Mouse (Mus musculus) heart, adult 9 months (tissue): ENCODE data around the gene Sla2.
"Not testable (repeated sequence)": the region's sequence is repeated elsewhere in the genome, so short reads cannot be mapped to it uniquely, and the experiment has no call there.

Experiments used
- DNase-seq, 2 experiments: peaks; one replicate each; pipeline ENCODE4 v3.0.0; 2022; ENCODE audit warnings: low spot score in 2 of 2

The Sla2 gene

GRCm38 (mm10) chr2:156868994-156869393 lies 18.0 kb downstream of the Sla2 start:
- DNase-seq: peak; percentile 28 to 30

- DNase-seq: no peak
Measured at GRCm38 (mm10) chr2:156864481-156864880, 22.5 kb downstream of the Sla2 start.

DNA sequence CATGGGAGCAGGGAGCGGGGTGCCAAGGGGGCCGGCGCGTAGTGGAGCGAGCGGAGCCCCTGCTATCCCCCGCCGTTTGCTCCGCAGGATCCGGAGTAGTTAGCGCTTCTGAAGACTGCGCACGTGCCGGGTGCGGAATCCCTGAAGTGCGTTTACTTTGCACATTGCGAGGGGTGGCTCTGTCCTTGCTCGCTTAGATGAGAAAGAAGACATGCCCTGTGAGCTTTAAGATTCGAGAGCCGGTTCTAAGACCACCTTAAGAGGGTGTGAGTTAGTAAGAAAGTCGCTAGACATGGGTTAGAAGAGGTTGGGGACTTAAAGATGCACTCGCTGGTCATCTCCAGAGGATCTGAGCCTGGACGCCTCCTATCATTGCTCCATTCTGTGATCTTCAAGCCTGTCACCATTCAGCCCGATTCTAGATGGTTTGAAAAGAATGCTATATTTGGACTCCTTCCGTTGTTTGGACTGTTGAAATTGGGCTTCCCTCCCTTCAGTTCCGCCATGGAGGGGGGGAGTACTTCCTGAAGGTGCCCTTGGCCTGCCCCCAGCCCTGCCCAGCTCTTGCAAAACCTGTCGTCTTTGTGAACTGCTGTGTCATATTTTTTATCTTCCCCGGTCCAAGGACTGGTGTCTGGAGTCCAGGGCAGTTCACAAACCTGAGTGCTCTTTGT lies 23.4 kb downstream of the Sla2 start:
- peak; percentile 42 to 55 for DNase-seq

GRCm38 (mm10) chr2:156862772-156863486 lies 24.1 kb downstream of the Sla2 start, which contains the start of gene Rab5if:
TSS of gene Rab5if (plus strand) at chr2:156863128.
- DNase-seq: peak; percentile 96 to 97

- no peak for DNase-seq
Measured at GRCm38 (mm10) chr2:156862041-156862717, 24.8 kb downstream of the Sla2 start.

DNA sequence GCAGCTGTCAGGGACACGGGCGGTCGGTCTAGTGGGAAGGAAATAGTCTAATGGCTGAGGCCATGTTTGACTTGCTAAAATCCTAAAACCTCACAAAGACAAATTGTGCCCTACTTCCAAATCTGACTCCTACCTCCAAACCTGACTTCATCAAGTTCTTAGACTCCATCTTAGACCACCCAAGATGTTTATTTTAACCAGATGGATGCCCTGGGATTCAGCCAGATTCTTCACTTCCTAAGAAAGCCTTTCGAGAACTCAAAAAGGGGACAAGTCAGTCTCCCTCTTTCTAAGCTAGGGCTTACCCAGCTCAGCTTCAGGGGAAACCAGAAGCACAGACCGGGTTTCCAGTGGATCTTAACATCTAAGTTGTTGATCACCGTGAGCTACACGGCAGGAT lies 28.3 kb downstream of the Sla2 start:
- no peak for DNase-seq

- no peak for DNase-seq
Measured at GRCm38 (mm10) chr2:156857835-156858234, 29.2 kb downstream of the Sla2 start, which contains the start of gene 4930518I15Rik. TSS of gene 4930518I15Rik (minus strand) at chr2:156857946.

DNA sequence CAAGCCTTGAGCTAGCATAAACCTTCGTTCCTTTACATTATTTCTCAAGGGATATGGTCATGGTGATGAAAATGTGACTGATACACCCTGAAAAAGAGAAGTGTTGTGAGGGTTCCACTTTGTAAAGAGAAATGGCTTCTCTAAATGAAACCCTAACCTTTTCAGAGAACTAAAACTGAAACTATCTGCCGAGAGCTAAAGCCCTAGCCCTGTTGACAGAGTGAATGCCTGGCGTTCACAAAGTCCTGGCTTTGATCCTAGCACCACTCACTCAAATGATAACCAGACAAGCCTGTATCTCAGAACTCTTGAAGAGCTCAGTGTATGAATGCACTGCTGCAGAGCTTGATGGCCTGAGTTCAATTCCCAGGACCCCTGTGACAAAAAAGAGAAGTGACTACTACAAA lies 29.6 kb downstream of the Sla2 start:
- DNase-seq: no peak

- DNase-seq: no peak
Measured at GRCm38 (mm10) chr2:156856311-156856710, 30.7 kb downstream of the Sla2 start.

DNA sequence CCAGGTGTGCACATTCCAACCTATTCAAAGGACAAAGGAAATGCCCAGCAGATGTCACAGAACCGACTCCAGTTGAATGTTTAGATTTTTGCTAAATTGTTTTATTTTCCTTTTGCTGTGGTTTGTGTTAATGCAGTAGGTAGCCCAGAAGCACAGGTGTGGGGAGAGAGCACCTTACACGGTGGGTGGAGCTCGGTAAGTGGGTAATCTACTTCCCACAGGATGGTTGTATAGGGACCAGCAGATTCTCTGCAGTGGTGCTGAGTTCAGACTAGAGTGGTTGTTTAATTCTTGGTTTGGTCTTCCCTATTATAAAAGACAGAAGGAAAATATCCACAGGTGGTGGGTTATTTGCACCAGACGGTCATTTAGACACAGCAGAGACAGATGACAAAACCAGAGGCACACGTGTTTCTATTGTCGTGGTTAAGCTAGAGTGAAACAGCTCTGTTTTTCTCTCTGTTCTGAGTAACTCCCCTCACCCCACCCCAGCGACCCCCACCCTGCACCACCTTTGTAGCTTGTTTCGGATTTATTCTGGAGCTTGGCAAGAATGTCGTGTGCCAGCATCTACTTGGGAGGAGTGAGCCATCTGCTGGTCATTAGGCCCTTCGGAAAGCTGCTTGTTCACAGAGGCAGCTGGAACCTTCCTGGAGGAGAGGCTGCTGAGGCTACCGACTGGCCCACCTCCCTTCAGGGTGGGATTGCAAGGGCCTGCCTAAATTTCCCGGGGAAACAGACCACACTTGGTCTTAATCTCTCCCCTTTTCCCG lies 32.8 kb downstream of the Sla2 start:
- DNase-seq: not testable (repeated sequence)

DNA sequence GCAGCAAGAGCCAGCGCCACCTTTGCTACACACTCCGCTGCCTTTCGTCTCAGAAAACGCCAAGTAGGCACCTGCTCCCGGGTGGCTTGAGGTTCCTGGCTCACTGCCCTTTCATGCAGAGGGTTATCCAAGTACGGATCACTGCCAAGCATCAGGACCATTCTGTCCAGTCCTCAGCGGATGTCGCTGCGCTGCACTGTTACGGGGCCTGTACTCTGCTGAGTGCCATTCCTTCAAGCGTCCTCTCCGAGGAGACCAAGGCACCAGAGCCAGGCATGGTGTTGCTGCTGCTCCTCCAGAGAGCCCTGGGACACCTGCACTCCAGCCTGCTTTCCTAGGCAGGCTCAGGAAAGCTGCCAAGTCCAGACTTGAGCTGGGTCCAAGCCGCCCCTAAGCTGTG lies 33.4 kb downstream of the Sla2 start:
- DNase-seq: not testable (repeated sequence)

- no peak for DNase-seq
Measured at GRCm38 (mm10) chr2:156850505-156850904, 36.5 kb downstream of the Sla2 start.

DNA sequence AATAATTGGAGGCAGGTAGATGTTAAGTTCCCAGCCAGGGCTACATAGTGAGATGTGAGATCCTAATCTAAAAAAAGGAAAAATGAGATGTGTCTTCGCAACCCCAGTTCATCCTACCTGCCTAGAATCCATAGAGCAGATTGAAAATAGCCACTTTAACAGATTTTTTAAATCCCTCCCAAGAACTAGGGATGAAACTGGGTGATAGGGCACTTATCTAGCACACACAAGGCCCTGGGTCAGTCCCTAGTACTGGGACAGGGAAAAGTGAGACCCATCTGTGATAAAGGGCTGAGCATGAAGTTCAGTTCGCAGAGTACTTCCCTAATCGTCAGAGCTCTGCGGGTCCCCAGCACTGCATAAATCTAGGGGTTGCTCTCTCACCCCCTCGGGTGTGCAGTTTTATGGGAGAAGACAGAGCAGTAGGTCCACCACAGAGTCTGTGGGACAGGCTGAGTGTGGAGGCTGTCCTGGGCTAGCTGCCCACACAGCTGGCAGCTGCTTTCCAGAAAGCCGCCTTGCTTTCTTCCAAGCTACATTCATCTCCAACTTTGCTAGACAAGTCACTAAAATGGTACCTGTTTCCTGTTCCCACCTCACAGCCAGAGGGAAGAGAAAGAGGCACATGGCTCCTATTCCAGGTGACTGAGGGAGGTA lies 38.3 kb downstream of the Sla2 start:
- no peak for DNase-seq

DNA sequence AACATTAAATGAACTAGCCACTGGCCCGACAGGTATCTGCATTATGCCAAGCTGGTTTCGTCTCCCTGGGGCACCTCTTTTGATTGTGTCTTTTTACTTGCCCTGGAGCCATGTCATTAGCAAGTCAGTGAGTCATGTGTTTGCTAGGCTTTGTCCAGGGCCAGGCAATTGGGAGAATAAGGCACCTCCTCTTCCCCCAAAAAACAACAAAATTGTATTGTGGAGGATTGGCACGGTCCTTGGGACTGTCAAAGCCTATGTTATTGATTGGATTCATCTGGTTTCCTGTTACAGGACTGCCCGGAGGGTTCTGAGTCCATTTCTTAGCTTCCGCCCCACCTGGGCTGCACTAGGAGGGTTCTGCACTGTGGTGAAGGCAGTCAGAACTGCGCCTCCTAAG lies 39.3 kb downstream of the Sla2 start:
- DNase-seq: no peak

DNA sequence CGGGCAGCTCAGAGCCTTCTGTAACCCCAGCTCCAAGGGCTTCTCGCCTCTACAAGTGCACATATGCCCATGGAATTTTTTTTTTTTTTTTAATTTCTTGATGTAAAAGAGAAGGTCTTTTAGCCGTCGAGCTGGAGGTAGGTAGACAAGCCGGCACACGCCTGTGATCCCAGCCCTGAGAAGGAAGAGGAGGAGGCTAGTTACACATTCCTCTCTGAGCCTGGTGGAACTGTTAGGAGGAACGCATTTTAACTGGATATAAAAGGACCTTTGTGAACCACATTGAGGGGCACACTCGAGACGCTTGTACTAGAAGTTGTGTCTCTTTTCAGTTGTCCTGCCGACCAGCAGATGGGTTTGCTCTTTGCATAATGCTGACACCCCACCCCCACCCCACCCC lies 42.3 kb downstream of the Sla2 start:
- no peak for DNase-seq

GRCm38 (mm10) chr2:156843331-156843730 lies 43.7 kb downstream of the Sla2 start:
- DNase-seq: no peak

DNA sequence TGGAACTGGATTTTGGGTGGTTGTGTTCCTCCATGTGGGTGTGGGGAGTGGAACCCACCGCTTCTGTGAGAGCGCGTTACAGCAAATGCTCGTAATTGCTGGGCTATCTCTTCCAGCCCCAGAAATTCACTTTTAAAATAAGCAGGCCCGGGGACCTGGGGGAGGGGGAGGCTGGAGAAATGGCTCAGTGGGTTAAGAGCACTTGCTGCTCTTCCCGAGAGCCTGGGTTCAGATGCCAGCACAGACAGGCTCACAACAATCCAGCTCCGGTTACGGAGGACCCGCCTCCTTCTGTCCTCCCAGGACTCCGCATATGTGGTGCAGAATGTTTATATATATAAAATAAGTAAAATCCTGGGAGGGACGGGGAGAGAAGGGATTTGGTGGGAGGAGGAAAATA lies 44.3 kb downstream of the Sla2 start:
- no peak for DNase-seq

GRCm38 (mm10) chr2:156841841-156842706 lies 44.9 kb downstream of the Sla2 start:
- DNase-seq: peak in 1 of 2 experiments; percentile 31

DNA sequence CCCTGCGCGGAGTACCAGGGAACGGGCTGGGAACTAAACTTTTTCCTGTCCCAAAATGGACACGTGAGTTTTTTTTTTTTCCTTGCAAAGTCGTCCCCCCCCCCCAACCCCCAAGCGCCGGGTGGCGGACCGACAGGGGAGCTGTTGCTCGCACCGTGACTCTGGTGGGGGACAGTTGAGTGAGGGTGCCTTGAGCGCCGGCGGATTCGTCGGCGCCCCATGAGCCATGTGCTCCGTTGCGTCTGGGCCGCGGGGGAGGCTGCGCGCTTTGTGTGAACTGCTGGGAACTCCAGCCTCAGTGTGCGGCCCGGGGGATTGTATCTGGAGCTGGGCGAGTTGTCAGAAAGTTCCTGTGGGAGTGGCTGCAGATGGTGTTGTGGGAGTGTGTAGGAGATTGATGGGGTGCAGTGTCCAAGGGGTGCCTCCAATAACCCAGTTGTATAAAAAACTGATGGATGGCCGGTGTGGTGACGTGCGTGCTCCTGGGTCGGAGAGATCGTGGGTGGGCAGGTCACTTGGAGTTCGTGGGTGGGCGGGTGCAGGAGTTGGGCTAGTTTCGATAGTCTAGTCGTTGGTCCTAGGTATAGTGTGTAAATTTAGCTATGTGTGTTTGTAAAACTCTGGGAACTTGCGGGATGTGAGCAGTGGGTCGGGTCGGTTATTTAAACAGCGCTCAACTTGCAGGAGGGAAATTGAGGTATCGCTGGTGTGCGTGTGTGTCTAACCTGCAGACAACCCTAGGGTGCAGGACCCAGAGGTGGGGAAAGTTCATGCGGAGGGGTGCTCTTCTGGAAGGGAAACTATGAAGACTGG lies 45.8 kb downstream of the Sla2 start:
- DNase-seq: peak; percentile 33 to 41
